In genomic region chr10:128563544-128563943, GRCm38 (mm10) we compare ENCODE assay signal across 8 mouse cellular contexts. TPM values are rescaled to one million over a fixed set of nuclear protein-coding genes. Genes with fewer than 3 reads are reported as not detected.
DNase-seq lines count a peak whose midpoint lies in the region; ATAC-seq and TF ChIP-seq lines count a peak whose summit lies in the region.
"Had no signal": no experiment of that assay in that cellular context is flagged by ENCODE, and none has a peak within 500 bp of the region (broad histone marks: within the 10 kb centered on the region; RNA-seq: fewer than 3 reads in every experiment).

No protein-coding gene starts in this region.

- ATAC-seq in hindbrain, embryonic 14.5 days (ENCODE audit: low FRiP score): no peak
- ATAC-seq in hindbrain, embryonic 16.5 days: no peak
- ATAC-seq in embryonic facial prominence, embryonic 11.5 days (replicated peaks; ENCODE audit: insufficient number of reproducible peaks, low FRiP score, low TSS enrichment, low read depth): no peak
- no peak for ATAC-seq in liver, embryonic 15.5 days (ENCODE audit: insufficient read depth)

- H3K9ac ChIP-seq in hindbrain, embryonic 14.5 days: no peak overlapping the region
- no peak overlapping the region for H3K9ac ChIP-seq in hindbrain, embryonic 16.5 days (ENCODE audit: low read depth, low read length)
- H3K9ac ChIP-seq in ES-Bruce4 (ENCODE audit: low read depth, poor library complexity, severe bottlenecking): peak overlapping the region; percentile 92
- peak overlapping the region; percentile 5; the same call in 1 of the 2 replicates for H3K9ac ChIP-seq in embryonic facial prominence, embryonic 11.5 days (replicated peaks; ENCODE audit: low read length)
- no peak overlapping the region; the same call in 1 of the 2 replicates for H3K9ac ChIP-seq in liver, embryonic 15.5 days

- no peak for TF ChIP-seq EP300 in ES-Bruce4 (IDR thresholded peaks at IDR 0.05; ENCODE audit: insufficient read depth, low read depth, low read length)

- no peak overlapping the region for H3K4me3 ChIP-seq in hindbrain, embryonic 14.5 days (replicated peaks; ENCODE audit: low read length)
- no peak overlapping the region for H3K4me3 ChIP-seq in hindbrain, embryonic 16.5 days (ENCODE audit: low read length)
- peak overlapping the region; percentile 53 for H3K4me3 ChIP-seq in ES-Bruce4 (ENCODE audit: low read depth, low read length)
- no peak overlapping the region for H3K4me3 ChIP-seq in embryonic facial prominence, embryonic 11.5 days (ENCODE audit: low read depth, low read length)
- H3K4me3 ChIP-seq in liver, embryonic 15.5 days (replicated peaks): peak overlapping the region; percentile 95

- H3K36me3 ChIP-seq in hindbrain, embryonic 14.5 days (replicated peaks; ENCODE audit: control insufficient read depth, insufficient read depth): peaks cover 48% of the 10 kb centered on the region
- H3K36me3 ChIP-seq in hindbrain, embryonic 16.5 days (ENCODE audit: control insufficient read depth, insufficient read depth, low read length): peaks cover 28% of the 10 kb centered on the region
- H3K36me3 ChIP-seq in ES-Bruce4 (ENCODE audit: control insufficient read depth, insufficient read depth, low read length, poor library complexity, severe bottlenecking): peaks cover 55% of the 10 kb centered on the region
- peaks cover 11% of the 10 kb centered on the region for H3K36me3 ChIP-seq in embryonic facial prominence, embryonic 11.5 days (replicated peaks; ENCODE audit: control insufficient read depth, insufficient read depth, low read depth, low read length)
- peaks cover 54% of the 10 kb centered on the region for H3K36me3 ChIP-seq in liver, embryonic 15.5 days (replicated peaks)

- H3K4me1 ChIP-seq in hindbrain, embryonic 14.5 days (replicated peaks; ENCODE audit: control insufficient read depth, insufficient read depth, low read length): peaks cover 13% of the 10 kb centered on the region
- peaks cover 12% of the 10 kb centered on the region for H3K4me1 ChIP-seq in hindbrain, embryonic 16.5 days (ENCODE audit: control insufficient read depth, insufficient read depth, low read depth, low read length)
- H3K4me1 ChIP-seq in ES-Bruce4 (ENCODE audit: control insufficient read depth, insufficient read depth, low read length): peaks cover 2% of the 10 kb centered on the region
- H3K4me1 ChIP-seq in embryonic facial prominence, embryonic 11.5 days (ENCODE audit: control insufficient read depth, insufficient read depth, low read length): 0 out of 2 replicates have a peak, but pooled peaks cover 3% of the 10 kb centered on the region
- H3K4me1 ChIP-seq in liver, embryonic 15.5 days (replicated peaks): peaks cover 30% of the 10 kb centered on the region

- no peak overlapping the region for H3K27ac ChIP-seq in hindbrain, embryonic 14.5 days
- no peak overlapping the region for H3K27ac ChIP-seq in hindbrain, embryonic 16.5 days (ENCODE audit: low read depth, low read length)
- peak overlapping the region; percentile 17; the same call in 1 of the 2 replicates for H3K27ac ChIP-seq in ES-Bruce4 (ENCODE audit: insufficient read depth, low read length)
- no peak overlapping the region for H3K27ac ChIP-seq in embryonic facial prominence, embryonic 11.5 days (replicated peaks; ENCODE audit: low read depth, low read length)
- no peak overlapping the region for H3K27ac ChIP-seq in liver, embryonic 15.5 days (replicated peaks)

- no peaks in the 10 kb centered on the region for H3K9me3 ChIP-seq in hindbrain, embryonic 14.5 days (ENCODE audit: control insufficient read depth, low read length)
- no peaks in the 10 kb centered on the region for H3K9me3 ChIP-seq in hindbrain, embryonic 16.5 days (ENCODE audit: control insufficient read depth, low read length)
- H3K9me3 ChIP-seq in ES-Bruce4 (replicated peaks; ENCODE audit: control insufficient read depth, insufficient read depth, low read length, poor library complexity, severe bottlenecking): no peaks in the 10 kb centered on the region
- no peaks in the 10 kb centered on the region for H3K9me3 ChIP-seq in embryonic facial prominence, embryonic 11.5 days (replicated peaks; ENCODE audit: control insufficient read depth, low read length)
- no peaks in the 10 kb centered on the region for H3K9me3 ChIP-seq in liver, embryonic 15.5 days (replicated peaks)

- 0 out of 2 replicates have a peak overlapping the region, but pooled peaks have one; percentile 88 for H3K4me2 ChIP-seq in hindbrain, embryonic 14.5 days (replicated peaks)
- H3K4me2 ChIP-seq in hindbrain, embryonic 16.5 days (ENCODE audit: low read length): no peak overlapping the region; the same call in 1 of the 2 replicates
- H3K4me2 ChIP-seq in embryonic facial prominence, embryonic 11.5 days (ENCODE audit: low read depth, low read length): no peak overlapping the region
- peak overlapping the region; percentile 85 for H3K4me2 ChIP-seq in liver, embryonic 15.5 days

- TF ChIP-seq CTCF in ES-Bruce4 (IDR thresholded peaks at IDR 0.05; ENCODE audit: low read depth, low read length): no peak

- H3K27me3 ChIP-seq in hindbrain, embryonic 14.5 days (ENCODE audit: control insufficient read depth, insufficient read depth, low read length): no peaks in the 10 kb centered on the region
- H3K27me3 ChIP-seq in hindbrain, embryonic 16.5 days (replicated peaks; ENCODE audit: control insufficient read depth, insufficient read depth, low read length): no peaks in the 10 kb centered on the region
- no peaks in the 10 kb centered on the region for H3K27me3 ChIP-seq in ES-Bruce4 (ENCODE audit: control insufficient read depth, insufficient read depth, low read length, poor library complexity, severe bottlenecking)
- H3K27me3 ChIP-seq in embryonic facial prominence, embryonic 11.5 days (ENCODE audit: control insufficient read depth, insufficient read depth, low read length): no peaks in the 10 kb centered on the region
- H3K27me3 ChIP-seq in liver, embryonic 15.5 days: no peaks in the 10 kb centered on the region

- DNase-seq in hindbrain, embryonic 14.5 days (ENCODE audit: low spot score): no peak
- DNase-seq in embryonic facial prominence, embryonic 11.5 days (ENCODE audit: low spot score): no peak
- no peak for DNase-seq in thymus, postnatal 25 days
- no peak for DNase-seq in urinary bladder, postnatal 36 days (ENCODE audit: low spot score in 2 of 2)
- DNase-seq: cerebellum, postnatal 36 days had no signal

- 90% methylated on average over 6 of the region's 6 CpGs for WGBS in hindbrain, embryonic 14.5 days
- 91% methylated on average over 6 of the region's 6 CpGs for WGBS in hindbrain, embryonic 16.5 days
- 86% methylated on average over 6 of the region's 6 CpGs for WGBS in embryonic facial prominence, embryonic 11.5 days
- 72% methylated on average over 6 of the region's 6 CpGs for WGBS in liver, embryonic 15.5 days (ENCODE audit: insufficient replicate concordance)

- TF ChIP-seq POLR2A in ES-Bruce4 (IDR thresholded peaks at IDR 0.05; ENCODE audit: insufficient read depth, low read length): no peak

RNA-seq across cellular contexts. Expression of gene Pa2g4, which starts 2.2 kb away (rescaled TPM):
- 129 and 149 TPM in 2 replicates for polyA plus RNA-seq in hindbrain, embryonic 14.5 days (2014; fragmentation: Nextera tagmentation; extraction: Ambion mirVana)
- 128 and 130 TPM in 2 replicates for polyA plus RNA-seq in hindbrain, embryonic 16.5 days (2015; fragmentation: Nextera tagmentation; extraction: Ambion mirVana)
- 366 and 396 TPM in 2 replicates for polyA plus RNA-seq in ES-Bruce4 (2011; ENCODE audit: insufficient read depth, insufficient read length, low read depth, missing spikeins)
- 268 and 270 TPM in 2 replicates for polyA plus RNA-seq in embryonic facial prominence, embryonic 11.5 days (2014; fragmentation: Nextera tagmentation; extraction: Ambion mirVana)
- polyA plus RNA-seq in liver, embryonic 15.5 days (2015; fragmentation: Nextera tagmentation; extraction: Ambion mirVana): 118 and 119 TPM in 2 replicates

RNA-seq across cellular contexts. Expression of gene Rpl41, which starts 14.4 kb away (rescaled TPM):
- polyA plus RNA-seq in hindbrain, embryonic 14.5 days (2014; fragmentation: Nextera tagmentation; extraction: Ambion mirVana): 2,254 and 2,846 TPM in 2 replicates
- 2,004 and 2,091 TPM in 2 replicates for polyA plus RNA-seq in hindbrain, embryonic 16.5 days (2015; fragmentation: Nextera tagmentation; extraction: Ambion mirVana)
- polyA plus RNA-seq in ES-Bruce4 (2011; ENCODE audit: insufficient read depth, insufficient read length, low read depth, missing spikeins): 3,771 and 3,978 TPM in 2 replicates
- 3,098 and 3,409 TPM in 2 replicates for polyA plus RNA-seq in embryonic facial prominence, embryonic 11.5 days (2014; fragmentation: Nextera tagmentation; extraction: Ambion mirVana)
- 1,944 and 2,155 TPM in 2 replicates for polyA plus RNA-seq in liver, embryonic 15.5 days (2015; fragmentation: Nextera tagmentation; extraction: Ambion mirVana)

RNA-seq across cellular contexts. Expression of gene Zc3h10, which starts 16.0 kb away (rescaled TPM):
- polyA plus RNA-seq in hindbrain, embryonic 14.5 days (2014; fragmentation: Nextera tagmentation; extraction: Ambion mirVana): 14.5 and 16.3 TPM in 2 replicates
- 16.7 and 17.0 TPM in 2 replicates for polyA plus RNA-seq in hindbrain, embryonic 16.5 days (2015; fragmentation: Nextera tagmentation; extraction: Ambion mirVana)
- polyA plus RNA-seq in ES-Bruce4 (2011; ENCODE audit: insufficient read depth, insufficient read length, low read depth, missing spikeins): 22.4 and 24.6 TPM in 2 replicates
- polyA plus RNA-seq in embryonic facial prominence, embryonic 11.5 days (2014; fragmentation: Nextera tagmentation; extraction: Ambion mirVana): 13.6 and 15.0 TPM in 2 replicates
- 4.9 and 5.8 TPM in 2 replicates for polyA plus RNA-seq in liver, embryonic 15.5 days (2015; fragmentation: Nextera tagmentation; extraction: Ambion mirVana)

RNA-seq across cellular contexts. Expression of gene Erbb3, which starts 25.9 kb away (rescaled TPM):
- 1.5 and 1.8 TPM in 2 replicates for polyA plus RNA-seq in hindbrain, embryonic 14.5 days (2014; fragmentation: Nextera tagmentation; extraction: Ambion mirVana)
- polyA plus RNA-seq in hindbrain, embryonic 16.5 days (2015; fragmentation: Nextera tagmentation; extraction: Ambion mirVana): 1.3 and 1.6 TPM in 2 replicates
- 39.4 and 41.7 TPM in 2 replicates for polyA plus RNA-seq in ES-Bruce4 (2011; ENCODE audit: insufficient read depth, insufficient read length, low read depth, missing spikeins)
- polyA plus RNA-seq in embryonic facial prominence, embryonic 11.5 days (2014; fragmentation: Nextera tagmentation; extraction: Ambion mirVana): 10.2 and 10.6 TPM in 2 replicates
- 3.1 and 3.6 TPM in 2 replicates for polyA plus RNA-seq in liver, embryonic 15.5 days (2015; fragmentation: Nextera tagmentation; extraction: Ambion mirVana)

RNA-seq across cellular contexts. Expression of gene Esyt1, which starts 37.9 kb away (rescaled TPM):
- polyA plus RNA-seq in hindbrain, embryonic 14.5 days (2014; fragmentation: Nextera tagmentation; extraction: Ambion mirVana): 13.7 and 14.5 TPM in 2 replicates
- 13.5 and 16.6 TPM in 2 replicates for polyA plus RNA-seq in hindbrain, embryonic 16.5 days (2015; fragmentation: Nextera tagmentation; extraction: Ambion mirVana)
- 20.1 and 20.5 TPM in 2 replicates for polyA plus RNA-seq in ES-Bruce4 (2011; ENCODE audit: insufficient read depth, insufficient read length, low read depth, missing spikeins)
- 12.5 and 15.8 TPM in 2 replicates for polyA plus RNA-seq in embryonic facial prominence, embryonic 11.5 days (2014; fragmentation: Nextera tagmentation; extraction: Ambion mirVana)
- polyA plus RNA-seq in liver, embryonic 15.5 days (2015; fragmentation: Nextera tagmentation; extraction: Ambion mirVana): 11.8 and 12.6 TPM in 2 replicates

Comparison
In these comparisons a context has a peak if more than half of its experiments do, and no peak if none do; other contexts are left out.
1. H3K4me2 ChIP-seq: peak in hindbrain, embryonic 14.5 days (single experiment) and liver, embryonic 15.5 days (single experiment); none in hindbrain, embryonic 16.5 days (single experiment) and embryonic facial prominence, embryonic 11.5 days (single experiment).
2. H3K4me3 ChIP-seq: peak in ES-Bruce4 (single experiment) and liver, embryonic 15.5 days (single experiment); none in hindbrain, embryonic 14.5 days (single experiment), hindbrain, embryonic 16.5 days (single experiment) and embryonic facial prominence, embryonic 11.5 days (single experiment).
3. H3K9ac ChIP-seq: peak in ES-Bruce4 (single experiment) and embryonic facial prominence, embryonic 11.5 days (single experiment); none in hindbrain, embryonic 14.5 days (single experiment), hindbrain, embryonic 16.5 days (single experiment) and liver, embryonic 15.5 days (single experiment).